Mouse (Mus musculus): ENCODE data around the gene Il12a. TPM values are rescaled to one million over a fixed set of nuclear protein-coding genes. Genes with fewer than 3 reads are reported as not detected.

Il12a gene
- polyA plus RNA-seq, 1 experiment from 2014 or later: not detected

DNA sequence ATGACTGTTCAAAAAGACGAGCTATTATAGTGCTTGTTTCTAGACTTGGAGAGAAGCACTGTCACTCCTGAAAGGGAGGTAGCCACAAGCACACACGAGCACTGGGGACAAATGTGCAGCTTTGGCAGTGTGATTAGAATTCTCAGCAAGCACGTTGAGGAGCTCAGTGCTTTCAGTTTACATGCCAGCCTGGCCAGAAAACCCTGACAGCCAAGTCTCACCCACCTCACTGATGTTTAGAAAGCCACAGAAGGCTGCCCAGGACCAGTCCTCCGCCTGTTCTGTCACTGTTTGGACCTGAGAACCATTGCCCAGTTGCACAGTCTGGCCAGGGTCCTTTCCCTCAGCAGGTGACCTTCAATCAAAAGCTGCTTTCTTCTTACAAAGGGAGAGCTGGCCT lies 29.9 kb upstream of the Il12a start:
- H3K9me3 ChIP-seq (ENCODE audit: control insufficient read depth, low read length): no peaks in the 10 kb centered on the region
- H3K4me1 ChIP-seq (ENCODE audit: control insufficient read depth, insufficient read depth, low read length): peaks cover 7% of the 10 kb centered on the region; the same call in 1 of the 2 replicates
- H3K27ac ChIP-seq (replicated peaks; ENCODE audit: low read depth, low read length): no peak overlapping the region
- H3K36me3 ChIP-seq (ENCODE audit: control insufficient read depth, insufficient read depth, low read length): no peaks in the 10 kb centered on the region
- no peak overlapping the region for H3K4me3 ChIP-seq (replicated peaks; ENCODE audit: low read depth, low read length)
- WGBS: 68% methylated on average over 4 of the region's 4 CpGs
- DNase-seq: no peak
- no peaks in the 10 kb centered on the region for H3K27me3 ChIP-seq (ENCODE audit: control insufficient read depth, insufficient read depth, low read length)
- H3K4me2 ChIP-seq (ENCODE audit: low read length): no peak overlapping the region
- no peak for ATAC-seq (ENCODE audit: low FRiP score, low TSS enrichment)
- no peak overlapping the region for H3K9ac ChIP-seq (replicated peaks; ENCODE audit: low read length)

DNA sequence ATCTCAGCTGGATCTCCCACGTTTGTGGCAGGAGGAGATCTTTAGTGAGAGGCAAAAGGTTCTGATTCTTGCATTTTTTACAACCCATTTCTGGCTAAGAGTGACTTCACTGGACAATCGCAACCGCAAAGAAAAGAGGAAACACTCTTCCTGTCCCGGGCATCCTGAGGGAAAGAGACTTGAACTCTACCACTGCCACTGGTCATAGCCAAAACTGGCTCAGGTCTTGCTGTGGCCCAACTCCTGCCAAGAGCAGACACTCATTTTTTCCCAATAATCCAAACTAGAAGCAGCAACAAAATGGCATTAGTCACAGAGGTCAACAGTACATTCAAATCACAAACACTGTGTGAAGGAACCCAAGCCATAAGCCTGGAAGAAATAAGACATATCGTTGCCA lies 28.1 kb upstream of the Il12a start:
- no peaks in the 10 kb centered on the region for H3K27me3 ChIP-seq (ENCODE audit: control insufficient read depth, insufficient read depth, low read length)
- ATAC-seq (ENCODE audit: low FRiP score, low TSS enrichment) (no peak), DNase-seq (no peak)
- H3K4me2 ChIP-seq (ENCODE audit: low read length): no peak overlapping the region
- no peaks in the 10 kb centered on the region for H3K9me3 ChIP-seq (ENCODE audit: control insufficient read depth, low read length)
- H3K36me3 ChIP-seq (ENCODE audit: control insufficient read depth, insufficient read depth, low read length): no peaks in the 10 kb centered on the region
- peaks cover 7% of the 10 kb centered on the region; the same call in 1 of the 2 replicates for H3K4me1 ChIP-seq (ENCODE audit: control insufficient read depth, insufficient read depth, low read length)
- H3K4me3 ChIP-seq (replicated peaks; ENCODE audit: low read depth, low read length): no peak overlapping the region
- no peak overlapping the region for H3K27ac ChIP-seq (replicated peaks; ENCODE audit: low read depth, low read length)
- WGBS: 87% methylated on average over 5 of the region's 5 CpGs
- no peak overlapping the region for H3K9ac ChIP-seq (replicated peaks; ENCODE audit: low read length)

DNA sequence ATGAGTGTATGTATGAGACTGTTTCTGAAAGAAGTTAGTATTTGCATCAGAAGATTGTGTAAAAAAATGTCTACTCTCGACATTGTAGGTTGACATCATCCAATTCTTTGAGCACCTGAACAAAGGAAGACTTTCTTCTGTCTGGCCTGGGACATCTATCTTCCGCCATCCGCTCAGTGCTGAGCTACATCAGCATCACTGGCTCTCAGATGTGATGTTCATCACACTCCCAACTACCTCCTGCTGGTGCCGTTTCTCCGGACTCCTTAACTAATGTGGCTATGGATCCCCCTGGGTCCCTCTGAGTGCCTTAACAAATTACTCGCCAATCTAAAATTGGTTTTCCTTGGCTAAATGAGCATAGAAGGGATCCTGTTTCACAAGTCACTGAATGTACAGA lies 26.1 kb upstream of the Il12a start:
- DNase-seq (peak; percentile 14), ATAC-seq (ENCODE audit: low FRiP score, low TSS enrichment) (no peak)
- H3K27ac ChIP-seq (replicated peaks; ENCODE audit: low read depth, low read length): no peak overlapping the region
- H3K4me1 ChIP-seq (ENCODE audit: control insufficient read depth, insufficient read depth, low read length): peaks cover 7% of the 10 kb centered on the region; the same call in 1 of the 2 replicates
- H3K4me2 ChIP-seq (ENCODE audit: low read length): no peak overlapping the region
- no peaks in the 10 kb centered on the region for H3K27me3 ChIP-seq (ENCODE audit: control insufficient read depth, insufficient read depth, low read length)
- H3K4me3 ChIP-seq (replicated peaks; ENCODE audit: low read depth, low read length): no peak overlapping the region
- 64% methylated on average over 6 of the region's 6 CpGs for WGBS
- H3K9ac ChIP-seq (replicated peaks; ENCODE audit: low read length): no peak overlapping the region
- no peaks in the 10 kb centered on the region for H3K9me3 ChIP-seq (ENCODE audit: control insufficient read depth, low read length)
- H3K36me3 ChIP-seq (ENCODE audit: control insufficient read depth, insufficient read depth, low read length): no peaks in the 10 kb centered on the region

DNA sequence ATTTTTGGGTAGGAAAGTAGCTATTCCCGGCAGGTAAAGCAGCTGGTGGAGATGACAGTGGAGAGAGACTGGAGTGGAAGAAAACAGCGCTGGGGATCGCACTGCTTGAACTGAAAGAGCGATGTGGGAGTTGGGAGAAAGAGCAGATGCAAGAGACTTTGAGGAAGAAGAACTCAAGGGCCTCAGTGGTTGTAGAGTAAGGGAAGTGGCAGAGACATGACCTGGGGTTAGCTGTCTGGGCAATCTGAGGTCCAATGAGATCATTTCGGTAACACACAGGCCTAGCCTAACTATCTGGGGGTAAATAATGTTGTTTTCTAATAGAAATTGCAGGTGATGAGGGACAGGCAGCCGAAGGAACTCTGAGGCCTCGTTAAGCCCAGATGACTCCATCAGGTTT lies 24.1 kb upstream of the Il12a start:
- no peak for ATAC-seq (ENCODE audit: low FRiP score, low TSS enrichment)
- no peaks in the 10 kb centered on the region for H3K9me3 ChIP-seq (ENCODE audit: control insufficient read depth, low read length)
- H3K4me2 ChIP-seq (ENCODE audit: low read length): no peak overlapping the region
- H3K4me3 ChIP-seq (replicated peaks; ENCODE audit: low read depth, low read length): no peak overlapping the region
- H3K27me3 ChIP-seq (ENCODE audit: control insufficient read depth, insufficient read depth, low read length): no peaks in the 10 kb centered on the region
- H3K27ac ChIP-seq (replicated peaks; ENCODE audit: low read depth, low read length): no peak overlapping the region
- no peaks in the 10 kb centered on the region for H3K36me3 ChIP-seq (ENCODE audit: control insufficient read depth, insufficient read depth, low read length)
- no peak for DNase-seq
- WGBS: 92% methylated on average over 7 of the region's 7 CpGs
- H3K4me1 ChIP-seq (ENCODE audit: control insufficient read depth, insufficient read depth, low read length): peaks cover 7% of the 10 kb centered on the region; the same call in 1 of the 2 replicates
- H3K9ac ChIP-seq (replicated peaks; ENCODE audit: low read length): no peak overlapping the region

DNA sequence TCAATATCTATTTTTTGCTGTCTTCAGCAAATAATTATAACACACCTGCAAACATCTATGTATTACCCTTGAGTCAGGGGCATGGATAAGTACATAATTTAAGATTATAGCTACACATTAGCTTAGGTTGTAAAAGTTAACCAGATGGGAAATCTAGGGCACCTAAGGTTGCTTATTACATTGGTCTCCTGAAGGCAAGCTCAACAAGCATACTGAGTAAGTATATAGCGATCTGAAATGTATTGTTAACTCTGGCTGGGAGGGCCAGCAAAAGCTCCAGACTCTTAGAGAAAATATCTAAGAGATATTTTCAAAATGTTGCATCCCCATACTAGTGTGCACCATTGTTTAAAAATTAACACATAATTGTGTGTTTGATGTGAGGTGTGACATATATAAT lies 22.6 kb upstream of the Il12a start:
- H3K4me3 ChIP-seq (replicated peaks; ENCODE audit: low read depth, low read length): no peak overlapping the region
- ATAC-seq (ENCODE audit: low FRiP score, low TSS enrichment): no peak
- WGBS: 92% methylated on average over 1 of the region's 1 CpGs
- no peaks in the 10 kb centered on the region for H3K9me3 ChIP-seq (ENCODE audit: control insufficient read depth, low read length)
- no peak overlapping the region for H3K9ac ChIP-seq (replicated peaks; ENCODE audit: low read length)
- H3K4me1 ChIP-seq (ENCODE audit: control insufficient read depth, insufficient read depth, low read length): peaks cover 7% of the 10 kb centered on the region; the same call in 1 of the 2 replicates
- H3K4me2 ChIP-seq (ENCODE audit: low read length): no peak overlapping the region
- no peak for DNase-seq
- no peaks in the 10 kb centered on the region for H3K27me3 ChIP-seq (ENCODE audit: control insufficient read depth, insufficient read depth, low read length)
- H3K36me3 ChIP-seq (ENCODE audit: control insufficient read depth, insufficient read depth, low read length): no peaks in the 10 kb centered on the region
- no peak overlapping the region for H3K27ac ChIP-seq (replicated peaks; ENCODE audit: low read depth, low read length)

DNA sequence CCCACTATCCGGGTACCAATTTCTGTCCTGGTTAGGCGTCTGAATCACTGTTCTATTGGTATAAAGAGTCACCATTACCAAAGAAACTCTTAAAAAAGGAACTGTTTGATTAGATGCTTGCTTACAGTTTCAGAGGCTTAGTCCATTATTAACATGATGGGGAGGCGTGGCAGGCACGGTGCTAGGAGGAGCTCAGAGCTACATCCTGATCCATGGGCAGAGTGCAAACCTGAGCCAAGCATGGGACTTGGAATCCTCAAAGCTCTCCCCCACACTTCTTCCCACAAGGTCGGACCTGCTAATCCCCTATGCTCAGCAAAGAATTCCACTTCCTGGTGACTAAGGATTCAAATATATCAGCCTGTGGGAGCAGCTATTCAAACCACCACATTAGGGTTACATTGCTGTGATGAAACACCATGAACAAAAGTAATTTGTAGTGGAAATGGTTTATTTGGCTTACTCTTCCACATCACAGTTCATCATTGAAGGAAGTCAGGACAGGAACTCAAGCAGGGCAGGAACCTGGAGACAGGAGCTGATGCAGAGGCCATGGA lies 20.9 kb upstream of the Il12a start:
- DNase-seq: no peak
- no peaks in the 10 kb centered on the region for H3K36me3 ChIP-seq (ENCODE audit: control insufficient read depth, insufficient read depth, low read length)
- no peaks in the 10 kb centered on the region for H3K9me3 ChIP-seq (ENCODE audit: control insufficient read depth, low read length)
- no peak overlapping the region for H3K27ac ChIP-seq (replicated peaks; ENCODE audit: low read depth, low read length)
- H3K4me3 ChIP-seq (replicated peaks; ENCODE audit: low read depth, low read length): no peak overlapping the region
- H3K27me3 ChIP-seq (ENCODE audit: control insufficient read depth, insufficient read depth, low read length): no peaks in the 10 kb centered on the region
- H3K9ac ChIP-seq (replicated peaks; ENCODE audit: low read length): no peak overlapping the region
- ATAC-seq (ENCODE audit: low FRiP score, low TSS enrichment): no peak
- no peak overlapping the region for H3K4me2 ChIP-seq (ENCODE audit: low read length)
- 0 out of 2 replicates have a peak, but pooled peaks cover 3% of the 10 kb centered on the region for H3K4me1 ChIP-seq (ENCODE audit: control insufficient read depth, insufficient read depth, low read length)
- 83% methylated on average over 5 of the region's 5 CpGs for WGBS

DNA sequence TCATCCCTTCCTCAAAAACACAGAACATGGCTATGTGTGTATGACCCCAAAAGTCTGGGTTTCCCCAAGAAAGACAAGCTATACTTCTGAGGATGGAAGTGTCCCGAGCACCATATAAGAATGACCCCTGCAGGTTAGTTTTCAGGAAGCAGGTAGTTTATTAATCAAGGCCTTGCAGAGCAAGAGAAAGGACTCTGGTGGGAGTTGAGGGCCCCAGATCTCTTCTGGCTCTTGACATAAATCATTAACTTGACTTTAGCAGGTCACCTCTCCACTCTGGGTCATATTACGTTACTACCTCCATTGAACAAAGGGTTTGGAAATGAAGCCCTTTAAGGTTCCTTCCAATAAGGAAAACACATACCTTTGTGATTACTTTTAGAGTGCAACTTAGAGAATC lies 15.7 kb upstream of the Il12a start:
- Histone ChIP-seq H3K9me3 (ENCODE audit: control insufficient read depth, low read length) (no peaks in the 10 kb centered on the region), H3K4me1 (ENCODE audit: control insufficient read depth, insufficient read depth, low read length) (no peaks in the 10 kb centered on the region), H3K9ac (replicated peaks; ENCODE audit: low read length) (no peak overlapping the region), H3K27ac (replicated peaks; ENCODE audit: low read depth, low read length) (no peak overlapping the region), H3K4me3 (replicated peaks; ENCODE audit: low read depth, low read length) (no peak overlapping the region), H3K4me2 (ENCODE audit: low read length) (no peak overlapping the region), H3K27me3 (ENCODE audit: control insufficient read depth, insufficient read depth, low read length) (no peaks in the 10 kb centered on the region), H3K36me3 (ENCODE audit: control insufficient read depth, insufficient read depth, low read length) (no peaks in the 10 kb centered on the region)
- 86% methylated on average over 2 of the region's 2 CpGs for WGBS
- ATAC-seq (ENCODE audit: low FRiP score, low TSS enrichment): no peak
- DNase-seq: no peak

DNA sequence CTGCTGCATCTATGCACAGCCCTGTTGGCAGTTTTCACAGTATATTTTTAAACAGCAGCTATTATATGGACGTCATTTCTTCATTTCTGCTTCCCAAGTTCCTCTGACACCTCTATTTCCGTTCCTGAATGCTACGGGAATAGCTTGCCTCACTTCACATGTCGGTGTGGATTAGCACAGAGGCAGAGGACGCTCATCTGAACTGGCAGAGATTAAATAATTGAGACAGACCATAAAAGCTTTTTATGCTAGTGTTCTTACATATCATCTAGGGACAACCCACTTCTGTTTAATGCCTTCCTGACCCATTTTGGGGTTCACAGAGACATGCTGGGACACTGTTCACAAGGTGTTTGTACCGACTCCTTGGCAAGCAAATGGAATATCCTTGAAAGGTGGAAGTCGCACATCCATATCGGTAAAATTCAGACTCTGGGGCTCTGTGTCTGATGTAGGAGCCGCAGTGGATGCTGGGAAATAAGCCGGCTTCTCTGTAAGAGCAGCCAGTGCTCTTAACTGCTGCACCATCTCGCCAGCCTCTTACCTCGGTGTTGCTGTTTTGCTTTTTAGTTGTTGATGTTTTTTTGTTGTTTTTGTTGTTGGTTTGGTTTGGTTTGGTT lies 15.1 kb upstream of the Il12a start:
- Histone ChIP-seq H3K27me3 (ENCODE audit: control insufficient read depth, insufficient read depth, low read length) (no peaks in the 10 kb centered on the region), H3K4me2 (ENCODE audit: low read length) (no peak overlapping the region), H3K4me1 (ENCODE audit: control insufficient read depth, insufficient read depth, low read length) (no peaks in the 10 kb centered on the region), H3K4me3 (replicated peaks; ENCODE audit: low read depth, low read length) (no peak overlapping the region), H3K27ac (replicated peaks; ENCODE audit: low read depth, low read length) (no peak overlapping the region), H3K36me3 (ENCODE audit: control insufficient read depth, insufficient read depth, low read length) (no peaks in the 10 kb centered on the region), H3K9me3 (ENCODE audit: control insufficient read depth, low read length) (no peaks in the 10 kb centered on the region), H3K9ac (replicated peaks; ENCODE audit: low read length) (no peak overlapping the region)
- no peak for ATAC-seq (ENCODE audit: low FRiP score, low TSS enrichment)
- WGBS: 60% methylated on average over 12 of the region's 12 CpGs
- peak; percentile 46 for DNase-seq

DNA sequence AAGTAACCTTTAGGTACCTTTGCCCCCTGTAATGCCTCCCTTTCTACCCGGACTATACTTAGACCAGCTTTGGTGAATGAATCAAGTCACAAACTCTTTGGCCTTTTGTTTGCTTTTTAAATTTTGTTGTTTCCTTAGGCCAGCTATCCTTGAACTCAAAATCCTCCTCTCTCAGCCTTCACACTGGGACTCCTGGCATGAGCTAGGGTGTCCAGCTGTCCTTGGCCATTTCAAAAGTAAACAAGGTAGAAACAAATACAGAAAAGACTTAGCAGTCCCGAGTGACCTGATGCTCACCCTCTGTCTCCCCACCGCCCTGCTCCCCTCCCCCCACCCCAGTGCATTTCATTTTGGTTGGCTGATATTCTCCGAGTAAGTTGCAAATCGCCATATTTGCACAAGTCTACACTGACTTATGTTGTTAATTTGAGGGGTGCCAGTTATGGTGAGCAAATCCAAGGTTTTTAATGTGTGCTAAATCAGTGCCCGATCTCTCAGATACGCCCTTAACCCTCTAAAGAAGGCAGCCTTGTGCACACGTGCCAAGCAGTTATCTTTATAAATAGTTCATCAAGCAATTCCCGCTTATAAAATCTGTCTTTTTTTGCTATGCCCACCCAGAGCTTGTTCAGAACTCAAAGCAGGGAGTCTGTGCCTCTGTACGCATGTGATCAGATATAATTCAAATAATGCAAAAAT lies 14.3 kb upstream of the Il12a start:
- Histone ChIP-seq H3K4me1 (ENCODE audit: control insufficient read depth, insufficient read depth, low read length) (no peaks in the 10 kb centered on the region), H3K9me3 (ENCODE audit: control insufficient read depth, low read length) (no peaks in the 10 kb centered on the region), H3K27ac (replicated peaks; ENCODE audit: low read depth, low read length) (no peak overlapping the region), H3K4me2 (ENCODE audit: low read length) (no peak overlapping the region), H3K9ac (replicated peaks; ENCODE audit: low read length) (no peak overlapping the region), H3K27me3 (ENCODE audit: control insufficient read depth, insufficient read depth, low read length) (no peaks in the 10 kb centered on the region), H3K4me3 (replicated peaks; ENCODE audit: low read depth, low read length) (no peak overlapping the region), H3K36me3 (ENCODE audit: control insufficient read depth, insufficient read depth, low read length) (no peaks in the 10 kb centered on the region)
- ATAC-seq (ENCODE audit: low FRiP score, low TSS enrichment): no peak
- WGBS: 80% methylated on average over 10 of the region's 10 CpGs
- DNase-seq: no peak
